Mouse (Mus musculus): ENCODE measurements around the gene Fig4. TPM values are rescaled to one million over a fixed set of nuclear protein-coding genes. Genes with fewer than 3 reads are reported as not detected.

The Fig4 gene
- total RNA-seq, 4 experiments from 2014 or later = 6.8 to 7.8 (median 7.0) TPM

DNA sequence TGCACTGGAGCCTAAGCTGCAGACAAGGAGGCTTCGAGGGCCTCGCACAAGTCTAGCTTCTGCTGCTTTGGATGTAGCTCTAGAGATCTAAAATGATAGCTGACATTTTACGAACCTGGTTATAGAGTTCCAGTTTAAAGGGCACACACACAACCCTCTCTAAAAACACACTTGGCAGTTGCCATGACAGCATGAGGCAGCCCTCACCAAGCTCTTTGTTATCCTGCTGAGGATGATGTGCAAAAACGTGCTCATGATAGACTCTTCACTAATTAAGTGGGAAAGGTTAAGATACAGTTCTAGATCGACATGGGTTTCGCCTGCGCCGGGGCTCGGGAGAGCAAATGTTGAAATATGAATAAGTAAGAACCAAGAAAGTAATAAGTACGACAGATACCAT, 84.2 kb downstream of the Fig4 start:
- no peak for DNase-seq (ENCODE audit: low spot score in 2 of 2)

- no peak for DNase-seq (ENCODE audit: low spot score in 2 of 2)
Measured at GRCm38 (mm10) chr10:41214083-41214482, 89.0 kb downstream of the Fig4 start.

DNA sequence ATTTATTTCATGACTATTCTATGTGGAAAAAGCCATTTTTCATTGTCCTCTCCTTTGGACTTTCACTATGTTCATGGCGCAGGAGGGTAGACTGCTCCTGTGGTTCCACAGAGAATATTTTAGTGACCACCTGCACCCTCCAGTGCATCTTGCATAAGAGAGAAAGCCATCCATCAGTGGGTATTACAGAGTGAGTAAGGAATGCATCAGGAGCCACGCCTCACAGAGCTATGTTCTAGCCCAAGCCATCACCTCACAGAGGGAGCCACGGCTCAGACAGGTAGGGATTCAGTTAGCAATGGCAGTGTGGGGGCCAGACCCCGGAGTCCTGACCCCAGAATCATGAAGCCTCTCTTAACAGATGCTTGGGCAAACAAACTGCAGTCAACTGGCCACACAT, 93.5 kb downstream of the Fig4 start:
- no peak for DNase-seq (ENCODE audit: low spot score in 2 of 2)

GRCm38 (mm10) chr10:41208860-41209377, 94.1 kb downstream of the Fig4 start:
- no peak for DNase-seq (ENCODE audit: low spot score in 2 of 2)

GRCm38 (mm10) chr10:41205647-41206046, 97.4 kb downstream of the Fig4 start:
- no peak for DNase-seq (ENCODE audit: low spot score in 2 of 2)

DNA sequence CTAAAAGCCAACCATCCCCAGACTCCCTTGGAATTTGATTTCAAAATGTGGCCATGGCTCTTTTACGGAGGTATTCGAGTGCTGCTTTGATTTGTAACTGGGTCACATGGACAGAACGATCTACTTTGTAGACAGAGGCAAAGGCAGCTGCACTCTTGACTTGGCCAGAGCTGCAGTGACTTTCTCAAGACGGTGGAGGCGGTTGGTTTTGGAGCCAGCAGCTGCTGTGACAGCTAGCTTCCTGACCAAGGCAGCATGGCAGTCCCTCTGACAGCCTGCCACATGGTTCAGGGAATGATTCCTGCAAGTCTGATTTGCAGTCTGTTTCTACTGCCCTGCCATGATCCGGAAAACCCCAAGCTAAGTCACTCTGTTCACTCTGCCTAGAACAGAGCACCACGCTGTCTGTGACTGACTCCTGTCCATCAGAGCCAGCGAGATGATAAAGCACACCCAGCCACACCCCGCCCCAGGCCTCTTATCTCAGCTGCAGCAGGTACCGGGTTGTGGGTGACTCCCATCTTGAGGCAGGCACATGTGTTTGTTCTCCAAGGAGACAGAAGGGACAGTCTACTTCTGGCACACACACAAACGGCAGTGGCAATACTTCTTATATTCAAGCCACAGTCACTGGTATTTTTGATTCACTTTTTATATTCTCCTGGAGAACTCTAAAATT, 98.3 kb downstream of the Fig4 start:
- DNase-seq (ENCODE audit: low spot score in 2 of 2) = no peak

DNA sequence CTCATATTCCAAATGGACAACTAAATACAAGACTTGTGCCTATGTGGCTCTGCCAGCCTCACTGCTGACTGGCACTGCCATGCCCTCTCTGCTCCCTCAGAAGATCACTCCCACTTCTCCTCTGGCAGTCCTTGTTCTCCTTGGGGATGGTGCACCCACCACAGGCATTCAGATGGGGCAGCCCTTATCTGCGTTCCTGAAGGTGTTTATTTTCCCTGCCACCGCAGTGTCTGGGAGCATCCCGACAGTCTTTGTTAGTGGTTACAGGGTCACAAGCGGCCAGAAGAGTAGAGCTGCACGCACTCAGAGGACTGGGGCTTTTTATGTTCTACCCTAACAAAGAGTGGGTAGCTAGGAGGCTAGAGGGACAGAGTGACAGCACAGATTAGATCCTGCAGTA, 98.9 kb downstream of the Fig4 start:
- no peak for DNase-seq (ENCODE audit: low spot score in 2 of 2)

GRCm38 (mm10) chr10:41198719-41199118, 104.3 kb downstream of the Fig4 start:
- no peak for DNase-seq (ENCODE audit: low spot score in 2 of 2)

GRCm38 (mm10) chr10:41197788-41198187, 105.3 kb downstream of the Fig4 start:
- DNase-seq (ENCODE audit: low spot score in 2 of 2) = no peak

DNA sequence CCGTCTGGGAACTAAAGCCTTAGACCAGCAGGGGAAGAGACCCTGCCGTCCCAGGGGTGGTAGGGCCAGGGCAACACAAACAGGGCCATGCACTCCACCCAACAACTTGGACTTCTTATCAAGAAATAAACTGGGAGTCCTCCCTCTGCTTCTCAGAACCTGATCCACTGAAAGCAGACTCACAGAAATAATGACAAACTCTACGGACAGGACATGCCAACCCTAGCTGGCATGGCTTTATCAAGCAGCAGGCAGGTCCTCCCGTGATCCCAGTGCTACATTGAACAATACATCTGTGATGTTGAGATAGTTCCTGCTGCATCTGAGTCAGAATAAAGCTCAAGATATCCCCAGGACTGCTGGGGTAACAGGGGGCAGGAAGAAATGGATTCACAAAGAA, 106.8 kb downstream of the Fig4 start:
- DNase-seq (ENCODE audit: low spot score in 2 of 2) = no peak

GRCm38 (mm10) chr10:41189392-41189791, 113.7 kb downstream of the Fig4 start:
- DNase-seq (ENCODE audit: low spot score in 2 of 2) = no peak

GRCm38 (mm10) chr10:41183975-41184374, 119.1 kb downstream of the Fig4 start:
- no peak for DNase-seq (ENCODE audit: low spot score in 2 of 2)

- DNase-seq (ENCODE audit: low spot score in 2 of 2) = no peak
Measured at GRCm38 (mm10) chr10:41182644-41183043, 120.4 kb downstream of the Fig4 start.

GRCm38 (mm10) chr10:41166141-41166540, 136.9 kb downstream of the Fig4 start:
- DNase-seq (ENCODE audit: low spot score in 2 of 2) = no peak

GRCm38 (mm10) chr10:41163108-41163507, 140.0 kb downstream of the Fig4 start:
- no peak for DNase-seq (ENCODE audit: low spot score in 2 of 2)

DNA sequence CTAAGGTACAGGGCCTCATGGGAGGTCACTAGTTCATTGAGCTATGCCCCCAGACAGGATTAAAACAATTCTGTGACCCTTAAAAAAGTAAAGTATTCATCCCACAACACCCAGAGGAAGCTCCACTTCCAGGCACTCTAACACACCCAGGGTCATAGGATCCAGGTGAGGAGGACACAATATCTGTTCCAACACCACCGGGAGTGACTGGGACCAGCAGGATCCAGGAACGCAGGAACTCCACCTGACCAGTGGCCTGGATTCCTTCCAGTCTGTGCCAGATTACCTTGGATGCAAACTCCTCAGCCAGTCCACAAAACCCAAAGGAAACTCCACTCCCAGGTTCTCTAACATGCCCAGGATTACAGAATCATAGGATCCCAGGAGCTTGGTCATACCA, 145.8 kb downstream of the Fig4 start:
- DNase-seq (ENCODE audit: low spot score in 2 of 2) = no peak

DNA sequence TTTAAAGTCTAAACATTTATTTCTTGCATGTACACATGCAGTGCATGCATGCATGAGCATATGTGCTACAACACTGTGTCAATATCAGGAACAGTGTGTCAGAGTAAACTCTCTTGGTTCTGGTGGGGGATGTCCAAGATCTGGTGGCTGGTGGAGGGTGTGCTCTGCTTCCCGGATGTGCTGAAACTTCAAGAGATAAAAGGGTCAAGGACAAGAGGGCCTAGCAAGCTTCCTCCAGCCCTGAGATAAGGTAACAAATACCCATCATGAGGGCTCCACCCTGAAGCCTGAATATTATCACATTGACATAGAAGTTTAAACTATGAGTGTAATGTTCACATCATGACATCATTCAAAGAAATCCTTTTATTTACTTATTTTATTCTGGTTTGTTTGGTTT, 146.4 kb downstream of the Fig4 start:
- no peak for DNase-seq (ENCODE audit: low spot score in 2 of 2)

DNA sequence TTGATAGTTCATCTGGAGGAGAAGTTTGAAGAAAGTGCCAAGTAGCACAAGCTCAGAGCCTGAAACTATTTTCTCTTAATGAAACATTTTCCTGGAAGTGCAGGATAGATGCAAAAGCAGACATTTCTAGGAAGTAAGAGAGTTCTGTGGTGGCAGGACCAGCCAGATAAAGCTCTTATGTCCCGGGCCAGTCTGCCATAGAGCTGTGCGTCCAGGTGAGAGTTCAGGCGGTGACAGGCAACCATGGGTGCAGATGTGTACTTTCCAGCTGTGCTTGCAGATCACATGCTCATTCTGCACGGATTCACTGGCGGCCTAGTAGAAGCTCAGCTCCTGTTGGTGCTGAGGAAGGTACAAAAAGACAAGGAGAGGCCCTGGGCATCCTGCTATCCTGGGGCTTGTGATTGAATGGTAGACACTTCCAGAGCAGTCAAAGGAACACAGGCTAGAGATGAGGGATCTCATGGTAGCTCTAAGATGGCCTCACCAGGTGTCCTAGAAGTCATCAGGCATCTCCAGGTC, 149.8 kb downstream of the Fig4 start:
- no peak for DNase-seq (ENCODE audit: low spot score in 2 of 2)

DNA sequence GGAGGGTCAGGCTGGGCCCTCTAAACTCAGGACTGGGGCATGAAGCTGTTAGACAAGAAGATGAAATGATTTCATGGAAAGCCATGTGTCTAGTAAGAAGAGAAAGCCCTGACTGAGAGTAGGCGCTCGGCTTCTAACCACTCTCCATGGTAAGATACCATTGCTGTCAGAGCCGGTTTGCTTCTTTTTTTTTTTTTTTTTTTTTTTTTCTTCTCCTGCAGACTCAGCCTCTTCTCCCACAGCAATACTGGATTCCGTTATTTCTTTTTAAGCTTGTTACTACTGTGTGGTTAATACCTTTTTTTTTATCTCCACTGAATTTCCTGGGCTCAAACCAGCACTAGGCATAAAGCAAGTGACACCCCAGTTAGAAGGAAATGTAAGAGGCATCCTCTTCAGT, 151.2 kb downstream of the Fig4 start:
- DNase-seq (ENCODE audit: low spot score in 2 of 2) = no peak

- DNase-seq (ENCODE audit: low spot score in 2 of 2) = no peak
Measured at GRCm38 (mm10) chr10:41151441-41151840, 151.6 kb downstream of the Fig4 start.

- DNase-seq (ENCODE audit: low spot score in 2 of 2) = no peak
Measured at GRCm38 (mm10) chr10:41151021-41151420, 152.0 kb downstream of the Fig4 start.

DNA sequence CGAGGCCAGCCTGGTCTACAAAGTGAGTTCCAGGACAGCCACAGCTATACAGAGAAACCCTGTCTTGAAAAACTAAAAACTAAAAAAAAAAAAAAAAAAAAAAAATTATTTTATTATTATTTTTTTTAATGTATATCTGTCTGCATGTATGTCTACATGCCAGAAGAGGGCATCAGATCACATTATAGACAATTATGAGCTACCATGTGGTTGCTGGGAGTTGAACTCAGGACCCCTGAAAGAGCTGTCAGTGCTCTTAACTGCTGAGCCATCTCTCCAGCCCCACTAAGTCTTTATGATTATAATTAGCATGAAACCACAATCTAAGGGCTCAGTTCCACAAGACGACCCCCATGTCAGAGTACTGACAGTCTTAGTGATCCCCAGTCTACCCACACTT, 152.6 kb downstream of the Fig4 start:
- DNase-seq (ENCODE audit: low spot score in 2 of 2) = no peak

DNA sequence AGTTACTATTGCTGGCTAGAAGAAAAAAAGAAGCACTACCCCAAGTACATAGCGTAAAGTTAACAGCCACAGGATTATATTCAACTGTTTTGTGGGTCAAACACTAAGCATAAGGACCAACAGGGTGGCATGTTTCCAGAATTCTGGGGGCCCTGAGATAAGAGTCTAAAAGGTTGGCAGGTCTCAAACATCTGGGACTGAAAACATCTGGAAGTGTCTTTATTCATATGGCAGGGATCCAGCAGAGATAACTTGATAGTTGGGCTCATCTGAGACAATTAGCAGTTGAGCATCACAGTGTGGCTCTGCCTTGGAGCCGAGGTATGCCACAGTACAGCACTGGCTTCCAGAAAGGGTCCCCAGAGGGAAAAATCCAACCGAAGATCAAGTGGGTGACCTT, 153.8 kb downstream of the Fig4 start:
- DNase-seq (ENCODE audit: low spot score in 2 of 2) = no peak

All from gastrocnemius, adult 8-10 months (tissue).